Mouse (Mus musculus): ENCODE results near the gene Tnc. TPM values are rescaled to one million over a fixed set of nuclear protein-coding genes. Genes with fewer than 3 reads are reported as not detected.

The Tnc gene
- polyA plus RNA-seq, 1 experiment from 2014 or later, result 4.5 TPM

GRCm38 (mm10) chr4:64011308-64011707 is 35.5 kb downstream of the Tnc start:
- no peak overlapping the region for H3K9ac ChIP-seq (ENCODE audit: low read depth, low read length)
- H3K9me3 ChIP-seq (ENCODE audit: control insufficient read depth, low read length), result no peaks in the 10 kb centered on the region
- no peak overlapping the region for H3K4me2 ChIP-seq (replicated peaks; ENCODE audit: low read depth, low read length)
- 30% methylated on average over 2 of the region's 2 CpGs for WGBS
- no peak for DNase-seq (ENCODE audit: low spot score)
- no peak for ATAC-seq (ENCODE audit: low FRiP score)
- no peaks in the 10 kb centered on the region for H3K36me3 ChIP-seq (ENCODE audit: control insufficient read depth, insufficient read depth, low read length)
- no peaks in the 10 kb centered on the region for H3K4me1 ChIP-seq (replicated peaks; ENCODE audit: control insufficient read depth, insufficient read depth, low read length)
- no peak overlapping the region for H3K4me3 ChIP-seq (ENCODE audit: low read depth, low read length)
- no peak overlapping the region for H3K27ac ChIP-seq (ENCODE audit: low read depth, low read length)
- H3K27me3 ChIP-seq (ENCODE audit: control insufficient read depth, insufficient read depth, low read length), result no peaks in the 10 kb centered on the region

GRCm38 (mm10) chr4:64009936-64010335 is 36.9 kb downstream of the Tnc start:
- DNase-seq (ENCODE audit: low spot score) (no peak), ATAC-seq (ENCODE audit: low FRiP score) (no peak)
- WGBS, result 100% methylated on average over 1 of the region's 1 CpGs
- H3K9me3 ChIP-seq (ENCODE audit: control insufficient read depth, low read length), result no peaks in the 10 kb centered on the region
- no peaks in the 10 kb centered on the region for H3K36me3 ChIP-seq (ENCODE audit: control insufficient read depth, insufficient read depth, low read length)
- H3K4me1 ChIP-seq (replicated peaks; ENCODE audit: control insufficient read depth, insufficient read depth, low read length), result no peaks in the 10 kb centered on the region
- H3K9ac ChIP-seq (ENCODE audit: low read depth, low read length), result no peak overlapping the region
- no peak overlapping the region for H3K4me2 ChIP-seq (replicated peaks; ENCODE audit: low read depth, low read length)
- no peak overlapping the region for H3K4me3 ChIP-seq (ENCODE audit: low read depth, low read length)
- H3K27ac ChIP-seq (ENCODE audit: low read depth, low read length), result no peak overlapping the region
- no peaks in the 10 kb centered on the region for H3K27me3 ChIP-seq (ENCODE audit: control insufficient read depth, insufficient read depth, low read length)

GRCm38 (mm10) chr4:64005198-64005597 is 41.6 kb downstream of the Tnc start:
- 84% methylated on average over 4 of the region's 4 CpGs for WGBS
- Histone ChIP-seq H3K9ac (ENCODE audit: low read depth, low read length) (no peak overlapping the region), H3K36me3 (ENCODE audit: control insufficient read depth, insufficient read depth, low read length) (no peaks in the 10 kb centered on the region), H3K27me3 (ENCODE audit: control insufficient read depth, insufficient read depth, low read length) (no peaks in the 10 kb centered on the region), H3K4me3 (ENCODE audit: low read depth, low read length) (no peak overlapping the region), H3K9me3 (ENCODE audit: control insufficient read depth, low read length) (no peaks in the 10 kb centered on the region), H3K4me2 (replicated peaks; ENCODE audit: low read depth, low read length) (no peak overlapping the region), H3K4me1 (replicated peaks; ENCODE audit: control insufficient read depth, insufficient read depth, low read length) (no peaks in the 10 kb centered on the region), H3K27ac (ENCODE audit: low read depth, low read length) (no peak overlapping the region)
- ATAC-seq (ENCODE audit: low FRiP score) (no peak), DNase-seq (ENCODE audit: low spot score) (no peak)

- Histone ChIP-seq H3K9ac (ENCODE audit: low read depth, low read length) (no peak overlapping the region), H3K4me1 (replicated peaks; ENCODE audit: control insufficient read depth, insufficient read depth, low read length) (no peaks in the 10 kb centered on the region), H3K27me3 (ENCODE audit: control insufficient read depth, insufficient read depth, low read length) (no peaks in the 10 kb centered on the region), H3K4me3 (ENCODE audit: low read depth, low read length) (no peak overlapping the region), H3K36me3 (ENCODE audit: control insufficient read depth, insufficient read depth, low read length) (no peaks in the 10 kb centered on the region), H3K4me2 (replicated peaks; ENCODE audit: low read depth, low read length) (no peak overlapping the region), H3K9me3 (ENCODE audit: control insufficient read depth, low read length) (no peaks in the 10 kb centered on the region), H3K27ac (ENCODE audit: low read depth, low read length) (no peak overlapping the region)
- 21% methylated on average over 3 of the region's 3 CpGs for WGBS
- ATAC-seq (ENCODE audit: low FRiP score) (no peak), DNase-seq (ENCODE audit: low spot score) (no peak)
Measured at GRCm38 (mm10) chr4:64003677-64004076, 43.1 kb downstream of the Tnc start.

- WGBS, result 38% methylated on average over 2 of the region's 2 CpGs
- Histone ChIP-seq H3K36me3 (ENCODE audit: control insufficient read depth, insufficient read depth, low read length) (no peaks in the 10 kb centered on the region), H3K9me3 (ENCODE audit: control insufficient read depth, low read length) (no peaks in the 10 kb centered on the region), H3K27me3 (ENCODE audit: control insufficient read depth, insufficient read depth, low read length) (no peaks in the 10 kb centered on the region), H3K4me1 (replicated peaks; ENCODE audit: control insufficient read depth, insufficient read depth, low read length) (no peaks in the 10 kb centered on the region), H3K27ac (ENCODE audit: low read depth, low read length) (no peak overlapping the region), H3K9ac (ENCODE audit: low read depth, low read length) (no peak overlapping the region), H3K4me3 (ENCODE audit: low read depth, low read length) (no peak overlapping the region), H3K4me2 (replicated peaks; ENCODE audit: low read depth, low read length) (no peak overlapping the region)
- ATAC-seq (ENCODE audit: low FRiP score) (no peak), DNase-seq (ENCODE audit: low spot score) (no peak)
Measured at GRCm38 (mm10) chr4:64002168-64002567, 44.6 kb downstream of the Tnc start.

- 91% methylated on average over 3 of the region's 3 CpGs for WGBS
- H3K27me3 ChIP-seq (ENCODE audit: control insufficient read depth, insufficient read depth, low read length), result no peaks in the 10 kb centered on the region
- H3K36me3 ChIP-seq (ENCODE audit: control insufficient read depth, insufficient read depth, low read length), result no peaks in the 10 kb centered on the region
Measured at GRCm38 (mm10) chr4:64000788-64001187, 46.0 kb downstream of the Tnc start.

GRCm38 (mm10) chr4:64000293-64000692 is 46.5 kb downstream of the Tnc start:
- Histone ChIP-seq H3K4me1 (replicated peaks; ENCODE audit: control insufficient read depth, insufficient read depth, low read length) (no peaks in the 10 kb centered on the region), H3K9ac (ENCODE audit: low read depth, low read length) (no peak overlapping the region), H3K4me3 (ENCODE audit: low read depth, low read length) (no peak overlapping the region), H3K4me2 (replicated peaks; ENCODE audit: low read depth, low read length) (no peak overlapping the region), H3K27ac (ENCODE audit: low read depth, low read length) (no peak overlapping the region), H3K27me3 (ENCODE audit: control insufficient read depth, insufficient read depth, low read length) (no peaks in the 10 kb centered on the region), H3K36me3 (ENCODE audit: control insufficient read depth, insufficient read depth, low read length) (no peaks in the 10 kb centered on the region), H3K9me3 (ENCODE audit: control insufficient read depth, low read length) (no peaks in the 10 kb centered on the region)
- WGBS, result 89% methylated on average over 4 of the region's 4 CpGs
- ATAC-seq (ENCODE audit: low FRiP score) (no peak), DNase-seq (ENCODE audit: low spot score) (no peak)

More at GRCm38 (mm10) chr4:64000788-64001187, 46.0 kb downstream of the Tnc start:
- H3K4me3 ChIP-seq (ENCODE audit: low read depth, low read length), result no peak overlapping the region
- no peak overlapping the region for H3K27ac ChIP-seq (ENCODE audit: low read depth, low read length)
- H3K4me2 ChIP-seq (replicated peaks; ENCODE audit: low read depth, low read length), result no peak overlapping the region
- DNase-seq (ENCODE audit: low spot score), result no peak
- H3K4me1 ChIP-seq (replicated peaks; ENCODE audit: control insufficient read depth, insufficient read depth, low read length), result no peaks in the 10 kb centered on the region
- H3K9ac ChIP-seq (ENCODE audit: low read depth, low read length), result no peak overlapping the region
- no peak for ATAC-seq (ENCODE audit: low FRiP score)
- H3K9me3 ChIP-seq (ENCODE audit: control insufficient read depth, low read length), result no peaks in the 10 kb centered on the region

GRCm38 (mm10) chr4:63993462-63994113 is 53.2 kb downstream of the Tnc start:
- H3K9ac ChIP-seq (ENCODE audit: low read depth, low read length), result no peak overlapping the region
- H3K4me1 ChIP-seq (replicated peaks; ENCODE audit: control insufficient read depth, insufficient read depth, low read length), result no peaks in the 10 kb centered on the region
- H3K36me3 ChIP-seq (ENCODE audit: control insufficient read depth, insufficient read depth, low read length), result no peaks in the 10 kb centered on the region
- ATAC-seq (ENCODE audit: low FRiP score) (peak; percentile 56; the same call in 1 of the 2 replicates), DNase-seq (ENCODE audit: low spot score) (no peak)
- H3K4me2 ChIP-seq (replicated peaks; ENCODE audit: low read depth, low read length), result no peak overlapping the region
- H3K4me3 ChIP-seq (ENCODE audit: low read depth, low read length), result no peak overlapping the region
- no peak overlapping the region for H3K27ac ChIP-seq (ENCODE audit: low read depth, low read length)
- H3K9me3 ChIP-seq (ENCODE audit: control insufficient read depth, low read length), result no peaks in the 10 kb centered on the region
- H3K27me3 ChIP-seq (ENCODE audit: control insufficient read depth, insufficient read depth, low read length), result no peaks in the 10 kb centered on the region
- 72% methylated on average over 2 of the region's 2 CpGs for WGBS

- no peaks in the 10 kb centered on the region for H3K4me1 ChIP-seq (replicated peaks; ENCODE audit: control insufficient read depth, insufficient read depth, low read length)
- no peak overlapping the region for H3K9ac ChIP-seq (ENCODE audit: low read depth, low read length)
- DNase-seq (ENCODE audit: low spot score) (no peak), ATAC-seq (ENCODE audit: low FRiP score) (no peak)
- H3K27ac ChIP-seq (ENCODE audit: low read depth, low read length), result no peak overlapping the region
- no peaks in the 10 kb centered on the region for H3K36me3 ChIP-seq (ENCODE audit: control insufficient read depth, insufficient read depth, low read length)
- no peaks in the 10 kb centered on the region for H3K9me3 ChIP-seq (ENCODE audit: control insufficient read depth, low read length)
- H3K4me2 ChIP-seq (replicated peaks; ENCODE audit: low read depth, low read length), result no peak overlapping the region
- H3K4me3 ChIP-seq (ENCODE audit: low read depth, low read length), result no peak overlapping the region
- 92% methylated on average over 1 of the region's 1 CpGs for WGBS
- H3K27me3 ChIP-seq (ENCODE audit: control insufficient read depth, insufficient read depth, low read length), result no peaks in the 10 kb centered on the region
Measured at GRCm38 (mm10) chr4:63990216-63990615, 56.6 kb downstream of the Tnc start.

Data from hindbrain, embryonic 11.5 days (tissue).